Mouse (Mus musculus): ENCODE measurements at regions not wholly inside any gene's neighbourhood (a gene's known extent, or its start where the extent isn't known, plus 50 kb on each side); places are given as distances from the start of the nearest gene placed in this dataset.

- DNase-seq: no peak
Observed at GRCm38 (mm10) chr15:88373923-88374322, 226.2 kb upstream of the Zdhhc25 start.

GRCm38 (mm10) chr15:88379342-88379741, 220.8 kb upstream of the Zdhhc25 start:
- DNase-seq: no peak

GRCm38 (mm10) chr15:88379951-88380623, 220.0 kb upstream of the Zdhhc25 start:
- no peak for DNase-seq

- DNase-seq: no peak
Observed at GRCm38 (mm10) chr15:88381419-88381818, 218.7 kb upstream of the Zdhhc25 start.

GRCm38 (mm10) chr15:88385943-88386342, 214.2 kb upstream of the Zdhhc25 start:
- DNase-seq: no peak

- no peak for DNase-seq
Observed at GRCm38 (mm10) chr15:88386711-88387110, 213.4 kb upstream of the Zdhhc25 start.

- DNase-seq: peak; percentile 28 to 35
Observed at GRCm38 (mm10) chr15:88391822-88392221, 208.3 kb upstream of the Zdhhc25 start.

- DNase-seq: peak; percentile 56 to 61
Observed at GRCm38 (mm10) chr15:88399064-88399463, 201.0 kb upstream of the Zdhhc25 start.

- DNase-seq: no peak
Observed at GRCm38 (mm10) chr15:88399989-88400388, 200.1 kb upstream of the Zdhhc25 start.

- DNase-seq: peak; percentile 30 to 35
Observed at GRCm38 (mm10) chr15:88400787-88401186, 199.3 kb upstream of the Zdhhc25 start.

- peak; percentile 55 to 65 for DNase-seq
Observed at GRCm38 (mm10) chr15:88408461-88409379, 191.4 kb upstream of the Zdhhc25 start.

- no peak for DNase-seq
Observed at GRCm38 (mm10) chr15:88414206-88414605, 185.9 kb upstream of the Zdhhc25 start.

GRCm38 (mm10) chr15:88418881-88419280, 181.2 kb upstream of the Zdhhc25 start:
- DNase-seq: no peak

GRCm38 (mm10) chr15:88428441-88428840, 171.7 kb upstream of the Zdhhc25 start:
- no peak for DNase-seq

GRCm38 (mm10) chr15:88430941-88431340, 169.2 kb upstream of the Zdhhc25 start:
- DNase-seq: peak; percentile 73 to 74

GRCm38 (mm10) chr15:88448272-88448671, 151.8 kb upstream of the Zdhhc25 start:
- no peak for DNase-seq

GRCm38 (mm10) chr15:88451241-88451640, 148.9 kb upstream of the Zdhhc25 start:
- no peak for DNase-seq

GRCm38 (mm10) chr15:88468107-88468506, 132.0 kb upstream of the Zdhhc25 start:
- peak; percentile 77 to 82 for DNase-seq

- DNase-seq: peak; percentile 55 to 70
Observed at GRCm38 (mm10) chr15:88468810-88469209, 131.3 kb upstream of the Zdhhc25 start.

GRCm38 (mm10) chr15:88469508-88470455, 130.3 kb upstream of the Zdhhc25 start:
- DNase-seq: no peak

GRCm38 (mm10) chr15:88472351-88473100, 127.6 kb upstream of the Zdhhc25 start:
- no peak for DNase-seq

- no peak for DNase-seq
Observed at GRCm38 (mm10) chr15:88473221-88473620, 126.9 kb upstream of the Zdhhc25 start.
